Mouse (Mus musculus) cerebellum, adult 11-12 months (tissue): Measurements from ENCODE around the gene Mgat3.
A peak's percentile ranks its signal among the peaks of the same experiment; 100 is the strongest.

Experiments
- DNase-seq: peaks from one replicate; pipeline ENCODE4 v3.0.0; 2022

Mgat3 gene

GRCm38 (mm10) chr15:80263610-80264575 is 90.4 kb downstream of the Mgat3 start, which contains the start of gene Rps19bp1:
Rps19bp1 (minus strand) TSS chr15:80264315.
- peak; percentile 85 for DNase-seq
